Mouse (Mus musculus) inflammation-experienced regulatory T-cells (primary cell): ENCODE data around the gene Lyz1. TPM values are rescaled to one million over a fixed set of nuclear protein-coding genes. Genes with fewer than 3 reads are reported as not detected.

Experiments
- polyA plus RNA-seq, 2 experiments: library from polyadenylated mRNA; unstranded; fragments of 100-300 nt; shearing (Covaris generic); gene quantifications; one replicate each; pipeline ENCODE4 v1.2.1; 2017

Gene Lyz1
- not detected for polyA plus RNA-seq

GRCm38 (mm10) chr10:117292671-117293070, at the start of gene Lyz1:
Gene Lyz1 (minus strand): TSS chr10:117292868.

GRCm38 (mm10) chr10:117282049-117282448, 10.6 kb downstream of the Lyz1 start, which contains the start of gene Lyz2:
Gene Lyz2 (minus strand): TSS chr10:117282321.

GRCm38 (mm10) chr10:117238603-117239002, 54.1 kb downstream of the Lyz1 start, which contains the start of gene 9530003J23Rik:
Gene 9530003J23Rik (minus strand): TSS chr10:117238703.

Other genes starting within 250 kb of the Lyz1 start
- gene Lrrc10, start 247.5 kb downstream of the Lyz1 start, polyA plus RNA-seq, result not detected
- gene Cct2, start 229.1 kb downstream of the Lyz1 start, polyA plus RNA-seq, result 100 to 1,000 TPM; 170 to 200 TPM
- gene Frs2, start 144.3 kb downstream of the Lyz1 start, polyA plus RNA-seq, result 10 to 100 TPM; 18.5 to 23.9 TPM
- 10 to 100 TPM; 42.5 to 48.9 TPM for gene Yeats4, start 68.4 kb downstream of the Lyz1 start, polyA plus RNA-seq
- gene 9530003J23Rik, start 54.2 kb downstream of the Lyz1 start, polyA plus RNA-seq, result 1 to 10 TPM in 1 of 2 experiments, under 1 TPM in 1; 0.45 to 2.4 TPM
- 1 to 10 TPM; 2.3 to 4.6 TPM for gene Lyz2, start 10.5 kb downstream of the Lyz1 start, polyA plus RNA-seq
- gene Cpsf6, start 87.1 kb upstream of the Lyz1 start, polyA plus RNA-seq, result 100 to 1,000 TPM; 111 to 131 TPM